Mouse (Mus musculus): ENCODE results near the gene Pak2. TPM values are rescaled to one million over a fixed set of nuclear protein-coding genes. Genes with fewer than 3 reads are reported as not detected.

Gene Pak2
- polyA plus RNA-seq, 1 experiment from 2014 or later, result 42.6 TPM

- ATAC-seq (replicated peaks; ENCODE audit: insufficient number of reproducible peaks, low FRiP score, low TSS enrichment, low read depth), result no peak
- WGBS, result 81% methylated on average over 5 of the region's 5 CpGs
- no peak overlapping the region for H3K4me2 ChIP-seq (ENCODE audit: low read depth, low read length)
- H3K9me3 ChIP-seq (replicated peaks; ENCODE audit: control insufficient read depth, low read length), result no peaks in the 10 kb centered on the region
- H3K27ac ChIP-seq (replicated peaks; ENCODE audit: low read depth, low read length), result no peak overlapping the region
- no peak overlapping the region for H3K9ac ChIP-seq (replicated peaks; ENCODE audit: low read length)
- no peaks in the 10 kb centered on the region; the same call in 1 of the 2 replicates for H3K36me3 ChIP-seq (replicated peaks; ENCODE audit: control insufficient read depth, insufficient read depth, low read depth, low read length)
- no peaks in the 10 kb centered on the region for H3K27me3 ChIP-seq (ENCODE audit: control insufficient read depth, insufficient read depth, low read length)
- H3K4me1 ChIP-seq (ENCODE audit: control insufficient read depth, insufficient read depth, low read length), result no peaks in the 10 kb centered on the region
- H3K4me3 ChIP-seq (ENCODE audit: low read depth, low read length), result no peak overlapping the region
- DNase-seq (ENCODE audit: low spot score), result no peak
Measured at GRCm38 (mm10) chr16:31980946-31981345, 98.2 kb downstream of the Pak2 start.

GRCm38 (mm10) chr16:31979501-31979900, 99.6 kb downstream of the Pak2 start:
- Histone ChIP-seq H3K27me3 (ENCODE audit: control insufficient read depth, insufficient read depth, low read length) (no peaks in the 10 kb centered on the region), H3K4me2 (ENCODE audit: low read depth, low read length) (no peak overlapping the region), H3K36me3 (replicated peaks; ENCODE audit: control insufficient read depth, insufficient read depth, low read depth, low read length) (no peaks in the 10 kb centered on the region; the same call in 1 of the 2 replicates), H3K27ac (replicated peaks; ENCODE audit: low read depth, low read length) (no peak overlapping the region), H3K4me1 (ENCODE audit: control insufficient read depth, insufficient read depth, low read length) (no peaks in the 10 kb centered on the region), H3K4me3 (ENCODE audit: low read depth, low read length) (no peak overlapping the region), H3K9me3 (replicated peaks; ENCODE audit: control insufficient read depth, low read length) (no peaks in the 10 kb centered on the region), H3K9ac (replicated peaks; ENCODE audit: low read length) (no peak overlapping the region)
- DNase-seq (ENCODE audit: low spot score) (no peak), ATAC-seq (replicated peaks; ENCODE audit: insufficient number of reproducible peaks, low FRiP score, low TSS enrichment, low read depth) (no peak)
- 95% methylated on average over 3 of the region's 3 CpGs for WGBS

GRCm38 (mm10) chr16:31975258-31975657, 103.9 kb downstream of the Pak2 start:
- no peaks in the 10 kb centered on the region for H3K4me1 ChIP-seq (ENCODE audit: control insufficient read depth, insufficient read depth, low read length)
- no peak overlapping the region for H3K9ac ChIP-seq (replicated peaks; ENCODE audit: low read length)
- H3K27me3 ChIP-seq (ENCODE audit: control insufficient read depth, insufficient read depth, low read length), result no peaks in the 10 kb centered on the region
- no peak overlapping the region for H3K27ac ChIP-seq (replicated peaks; ENCODE audit: low read depth, low read length)
- H3K36me3 ChIP-seq (replicated peaks; ENCODE audit: control insufficient read depth, insufficient read depth, low read depth, low read length), result no peaks in the 10 kb centered on the region; the same call in 1 of the 2 replicates
- no peaks in the 10 kb centered on the region for H3K9me3 ChIP-seq (replicated peaks; ENCODE audit: control insufficient read depth, low read length)
- 80% methylated on average over 4 of the region's 4 CpGs for WGBS
- no peak for ATAC-seq (replicated peaks; ENCODE audit: insufficient number of reproducible peaks, low FRiP score, low TSS enrichment, low read depth)
- no peak for DNase-seq (ENCODE audit: low spot score)
- H3K4me2 ChIP-seq (ENCODE audit: low read depth, low read length), result no peak overlapping the region
- no peak overlapping the region for H3K4me3 ChIP-seq (ENCODE audit: low read depth, low read length)

Small RNA genes within 50 kb of the gene (microRNA-seq; reads per million reads assigned to microRNA genes)
- not detected for gene Gm26269 (ENCODE audit: borderline number of aligned reads)

Other genes with a start within 250 kb of the Pak2 start
- 0.07 TPM in 1 of 2 replicates, not detected in the other for gene Meltf, start 200.5 kb downstream of the Pak2 start, polyA plus RNA-seq (2014; fragmentation: Nextera tagmentation; extraction: Ambion mirVana)
- gene Pigz, start 145.5 kb downstream of the Pak2 start, polyA plus RNA-seq (2014; fragmentation: Nextera tagmentation; extraction: Ambion mirVana), result 0.41 and 0.56 TPM in 2 replicates
- gene 0610012G03Rik, start 130.8 kb downstream of the Pak2 start, polyA plus RNA-seq (2014; fragmentation: Nextera tagmentation; extraction: Ambion mirVana), result 86.6 and 90.6 TPM in 2 replicates
- 173 TPM in 2 replicates for gene Ncbp2, start 130.8 kb downstream of the Pak2 start, polyA plus RNA-seq (2014; fragmentation: Nextera tagmentation; extraction: Ambion mirVana)
- gene Senp5, start 76.1 kb downstream of the Pak2 start, polyA plus RNA-seq (2014; fragmentation: Nextera tagmentation; extraction: Ambion mirVana), result 10.0 and 10.9 TPM in 2 replicates
- gene Pigx, start 20.4 kb upstream of the Pak2 start, polyA plus RNA-seq (2014; fragmentation: Nextera tagmentation; extraction: Ambion mirVana), result 168 TPM in 2 replicates
- 46.1 and 46.5 TPM in 2 replicates for gene Cep19, start 20.5 kb upstream of the Pak2 start, polyA plus RNA-seq (2014; fragmentation: Nextera tagmentation; extraction: Ambion mirVana)
- 9.5 and 10.3 TPM in 2 replicates for gene Nrros, start 86.3 kb upstream of the Pak2 start, polyA plus RNA-seq (2014; fragmentation: Nextera tagmentation; extraction: Ambion mirVana)
- gene Bex6, start 100.5 kb upstream of the Pak2 start, polyA plus RNA-seq (2014; fragmentation: Nextera tagmentation; extraction: Ambion mirVana), result not detected in 2 replicates
- 18.8 and 24.2 TPM in 2 replicates for gene Fbxo45, start 167.8 kb upstream of the Pak2 start, polyA plus RNA-seq (2014; fragmentation: Nextera tagmentation; extraction: Ambion mirVana)
- gene Wdr53, start 167.9 kb upstream of the Pak2 start, polyA plus RNA-seq (2014; fragmentation: Nextera tagmentation; extraction: Ambion mirVana), result 21.1 and 21.2 TPM in 2 replicates
- not detected in 2 replicates for gene Smco1, start 192.1 kb upstream of the Pak2 start, polyA plus RNA-seq (2014; fragmentation: Nextera tagmentation; extraction: Ambion mirVana)
- gene Rnf168, start 198.1 kb upstream of the Pak2 start, polyA plus RNA-seq (2014; fragmentation: Nextera tagmentation; extraction: Ambion mirVana), result 25.4 and 26.0 TPM in 2 replicates